Mouse (Mus musculus) liver, embryonic 15.5 days (tissue): ENCODE measurements around the gene Smim12. TPM values are rescaled to one million over a fixed set of nuclear protein-coding genes. Genes with fewer than 3 reads are reported as not detected.

Experiments used
- ATAC-seq: fragments of 200-750 bp; cut with Nextera tagmentation; 2 replicates; pipeline ENCODE4 v1.8.0; 2017; ENCODE audit warnings: moderate number of reproducible peaks, mild to moderate bottlenecking, moderate library complexity; ENCODE audit not compliant: insufficient read depth
- H3K27ac ChIP-seq: fragments of 300-500 bp; sonication (generic); replicated peaks from 2 replicates; pipeline ENCODE4 v1.5.1; 2015; ENCODE audit warnings: mild to moderate bottlenecking, inconsistent platforms
- H3K27me3 ChIP-seq: fragments of 300-500 bp; sonication (generic); 2 replicates; pipeline ENCODE4 v1.6.1; 2015; ENCODE audit warnings: mild to moderate bottlenecking, inconsistent platforms
- H3K36me3 ChIP-seq: fragments of 300-500 bp; sonication (generic); replicated peaks from 2 replicates; pipeline ENCODE4 v1.6.1; 2015; ENCODE audit warnings: moderate library complexity, mild to moderate bottlenecking, inconsistent platforms
- H3K4me1 ChIP-seq: fragments of 300-500 bp; sonication (generic); replicated peaks from 2 replicates; pipeline ENCODE4 v1.6.1; 2015; ENCODE audit warnings: inconsistent platforms
- H3K4me2 ChIP-seq: fragments of 300-500 bp; sonication (generic); 2 replicates; pipeline ENCODE4 v1.6.1; 2015; ENCODE audit warnings: moderate library complexity, mild to moderate bottlenecking, inconsistent platforms
- H3K4me3 ChIP-seq: fragments of 300-500 bp; sonication (generic); replicated peaks from 2 replicates; pipeline ENCODE4 v1.5.1; 2015; ENCODE audit warnings: mild to moderate bottlenecking, inconsistent platforms
- H3K9ac ChIP-seq: fragments of 300-500 bp; sonication (generic); 2 replicates; pipeline ENCODE4 v1.6.1; 2015; ENCODE audit warnings: moderate library complexity, mild to moderate bottlenecking, inconsistent platforms
- H3K9me3 ChIP-seq: fragments of 300-500 bp; sonication (generic); replicated peaks from 2 replicates; pipeline ENCODE4 v1.6.1; 2016; ENCODE audit warnings: inconsistent platforms
- WGBS: fragments of 180-500 bp; shearing (Covaris S2); methylation state at CpG from one replicate; pipeline ENCODE4 v1.1.7; 2015; ENCODE audit warnings: mixed read lengths; ENCODE audit not compliant: insufficient replicate concordance; 5-methylcytosine and 5-hydroxymethylcytosine counted together
- polyA plus RNA-seq: library from polyadenylated mRNA; unstranded; fragments of >200 nt; fragmentation: Nextera tagmentation; extraction: Ambion mirVana; gene quantifications from 2 replicates; pipeline ENCODE4 v1.2.1, GENCODE M21; 2015

Smim12 gene
- polyA plus RNA-seq, 1 experiment from 2014 or later, result 26.2 TPM

- H3K27me3 ChIP-seq, result peaks cover 53% of the 10 kb centered on the region
Observed at GRCm38 (mm10) chr4:127236631-127237030, 7.0 kb upstream of the Smim12 start.

GRCm38 (mm10) chr4:127237271-127237670, 6.3 kb upstream of the Smim12 start:
- Histone ChIP-seq H3K36me3 (no peaks in the 10 kb centered on the region), H3K4me1 (peaks cover 10% of the 10 kb centered on the region), H3K4me3 (no peak overlapping the region), H3K27ac (no peak overlapping the region), H3K4me2 (no peak overlapping the region), H3K27me3 (peaks cover 53% of the 10 kb centered on the region), H3K9ac (no peak overlapping the region), H3K9me3 (no peaks in the 10 kb centered on the region)
- ATAC-seq, result no peak
- WGBS, result 63% methylated on average over 10 of the region's 10 CpGs

More at GRCm38 (mm10) chr4:127236631-127237030, 7.0 kb upstream of the Smim12 start:
- Histone ChIP-seq H3K4me2 (peak overlapping the region; percentile 80), H3K4me3 (peak overlapping the region; percentile 51), H3K9me3 (no peaks in the 10 kb centered on the region), H3K4me1 (peaks cover 10% of the 10 kb centered on the region), H3K36me3 (no peaks in the 10 kb centered on the region), H3K27ac (no peak overlapping the region), H3K9ac (no peak overlapping the region)
- WGBS, result 3% methylated on average over 14 of the region's 14 CpGs
- no peak for ATAC-seq

- Histone ChIP-seq H3K27ac (no peak overlapping the region), H3K9ac (no peak overlapping the region), H3K9me3 (no peaks in the 10 kb centered on the region), H3K4me3 (no peak overlapping the region), H3K4me2 (peak overlapping the region; percentile 88; the same call in 1 of the 2 replicates), H3K27me3 (peaks cover 19% of the 10 kb centered on the region), H3K4me1 (peaks cover 22% of the 10 kb centered on the region), H3K36me3 (peaks cover 12% of the 10 kb centered on the region)
- no peak for ATAC-seq
- WGBS, result 21% methylated on average over 6 of the region's 6 CpGs
Observed at GRCm38 (mm10) chr4:127242696-127243095, 888 bp upstream of the Smim12 start.

- H3K4me2 ChIP-seq, result peak overlapping the region; percentile 88
- no peaks in the 10 kb centered on the region for H3K9me3 ChIP-seq
- H3K9ac ChIP-seq, result peak overlapping the region; percentile 91
- peaks cover 22% of the 10 kb centered on the region for H3K4me1 ChIP-seq
- H3K36me3 ChIP-seq, result peaks cover 14% of the 10 kb centered on the region
- peak overlapping the region; percentile 92 for H3K4me3 ChIP-seq
- under 1% methylated on average over 26 of the region's 26 CpGs for WGBS
- ATAC-seq, result peak; percentile 53
- H3K27ac ChIP-seq, result peak overlapping the region; percentile 49; the same call in 1 of the 2 replicates
- 0 out of 2 replicates have a peak, but pooled peaks cover 7% of the 10 kb centered on the region for H3K27me3 ChIP-seq
Observed at GRCm38 (mm10) chr4:127243953-127244352, 369 bp downstream of the Smim12 start.

GRCm38 (mm10) chr4:127249701-127250349, 6.2 kb downstream of the Smim12 start:
- Histone ChIP-seq H3K4me3 (no peak overlapping the region), H3K27me3 (no peaks in the 10 kb centered on the region), H3K4me1 (peaks cover 7% of the 10 kb centered on the region), H3K9ac (no peak overlapping the region), H3K4me2 (no peak overlapping the region), H3K27ac (no peak overlapping the region), H3K9me3 (no peaks in the 10 kb centered on the region), H3K36me3 (peaks cover 14% of the 10 kb centered on the region)
- ATAC-seq, result peak; percentile 75
- 1% methylated on average over 5 of the region's 5 CpGs for WGBS

GRCm38 (mm10) chr4:127251963-127252585, 8.5 kb downstream of the Smim12 start:
- ATAC-seq, result no peak
- no peak overlapping the region for H3K4me2 ChIP-seq

GRCm38 (mm10) chr4:127256739-127257138, 13.2 kb downstream of the Smim12 start:
- Histone ChIP-seq H3K27me3 (peaks cover 3% of the 10 kb centered on the region; the same call in 1 of the 2 replicates), H3K36me3 (no peaks in the 10 kb centered on the region), H3K27ac (no peak overlapping the region), H3K4me1 (no peaks in the 10 kb centered on the region), H3K9ac (no peak overlapping the region), H3K4me3 (no peak overlapping the region), H3K4me2 (no peak overlapping the region), H3K9me3 (no peaks in the 10 kb centered on the region)
- WGBS, result 17% methylated on average over 5 of the region's 5 CpGs
- no peak for ATAC-seq

More at GRCm38 (mm10) chr4:127251963-127252585, 8.5 kb downstream of the Smim12 start:
- H3K27me3 ChIP-seq, result no peaks in the 10 kb centered on the region
- no peak overlapping the region for H3K9ac ChIP-seq
- H3K27ac ChIP-seq, result no peak overlapping the region
- H3K36me3 ChIP-seq, result peaks cover 8% of the 10 kb centered on the region
- no peaks in the 10 kb centered on the region for H3K4me1 ChIP-seq
- no peak overlapping the region for H3K4me3 ChIP-seq
- 38% methylated on average over 22 of the region's 22 CpGs for WGBS
- no peaks in the 10 kb centered on the region for H3K9me3 ChIP-seq

- Histone ChIP-seq H3K9ac (no peak overlapping the region), H3K27me3 (peaks cover 3% of the 10 kb centered on the region; the same call in 1 of the 2 replicates), H3K4me2 (no peak overlapping the region), H3K4me1 (no peaks in the 10 kb centered on the region), H3K36me3 (no peaks in the 10 kb centered on the region), H3K27ac (no peak overlapping the region), H3K4me3 (no peak overlapping the region), H3K9me3 (no peaks in the 10 kb centered on the region)
- WGBS, result 26% methylated on average over 12 of the region's 12 CpGs
- ATAC-seq, result no peak
Observed at GRCm38 (mm10) chr4:127258186-127258897, 14.8 kb downstream of the Smim12 start.

- H3K27ac ChIP-seq, result no peak overlapping the region
- no peaks in the 10 kb centered on the region for H3K9me3 ChIP-seq
- ATAC-seq, result no peak
- peaks cover 3% of the 10 kb centered on the region; the same call in 1 of the 2 replicates for H3K27me3 ChIP-seq
- H3K4me3 ChIP-seq, result no peak overlapping the region
- H3K9ac ChIP-seq, result no peak overlapping the region
- H3K4me2 ChIP-seq, result no peak overlapping the region
- no peaks in the 10 kb centered on the region for H3K36me3 ChIP-seq
- H3K4me1 ChIP-seq, result no peaks in the 10 kb centered on the region
- WGBS, result 72% methylated on average over 14 of the region's 14 CpGs
Observed at GRCm38 (mm10) chr4:127261601-127262000, 18.0 kb downstream of the Smim12 start.

GRCm38 (mm10) chr4:127263438-127264182, 20.0 kb downstream of the Smim12 start:
- 24% methylated on average over 19 of the region's 19 CpGs for WGBS

More at GRCm38 (mm10) chr4:127263438-127264182, 20.0 kb downstream of the Smim12 start:
- H3K4me1 ChIP-seq, result no peaks in the 10 kb centered on the region
- no peaks in the 10 kb centered on the region for H3K36me3 ChIP-seq
- ATAC-seq, result peak; percentile 62
- H3K27me3 ChIP-seq, result no peaks in the 10 kb centered on the region
- H3K9ac ChIP-seq, result no peak overlapping the region
- no peak overlapping the region for H3K4me3 ChIP-seq
- H3K9me3 ChIP-seq, result no peaks in the 10 kb centered on the region
- no peak overlapping the region for H3K27ac ChIP-seq
- H3K4me2 ChIP-seq, result no peak overlapping the region
